Mouse (Mus musculus): ENCODE measurements at regions not wholly inside any gene's neighbourhood (a gene's known extent, or its start where the extent isn't known, plus 50 kb on each side); places are given as distances from the start of the nearest gene placed in this dataset.

DNA sequence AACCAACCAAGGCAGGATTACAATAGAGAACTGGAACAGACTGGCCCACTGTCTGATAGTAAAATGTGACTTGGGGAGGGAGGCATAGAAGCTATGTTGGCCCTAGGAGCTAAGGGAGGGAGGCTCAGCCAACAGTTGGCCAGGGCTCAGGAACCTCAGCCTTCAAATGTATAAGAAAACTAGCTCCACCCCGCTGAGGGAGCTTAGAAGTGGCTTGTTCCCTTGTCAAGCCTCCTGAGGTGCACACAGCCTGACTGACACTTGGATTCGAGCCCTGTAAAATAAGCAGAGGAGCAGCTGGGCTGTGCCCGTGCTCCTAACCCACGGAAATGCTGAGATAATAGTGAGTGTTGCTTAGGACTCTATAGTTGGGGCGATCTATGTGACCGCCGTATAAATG is 144.7 kb downstream of the Fam43a start:
- Histone ChIP-seq H3K9ac (ENCODE audit: low read length) (no peak overlapping the region), H3K27me3 (ENCODE audit: control insufficient read depth, insufficient read depth, low read length) (no peaks in the 10 kb centered on the region), H3K4me1 (replicated peaks; ENCODE audit: control insufficient read depth, insufficient read depth, low read length) (0 out of 2 replicates have a peak, but pooled peaks cover 2% of the 10 kb centered on the region), H3K27ac (ENCODE audit: low read depth, low read length) (no peak overlapping the region), H3K4me2 (ENCODE audit: low read depth, low read length, severe bottlenecking) (no peak overlapping the region), H3K9me3 (ENCODE audit: control insufficient read depth, low read length) (no peaks in the 10 kb centered on the region), H3K4me3 (ENCODE audit: low read depth, low read length) (no peak overlapping the region), H3K36me3 (ENCODE audit: control insufficient read depth, insufficient read depth, low read length) (no peaks in the 10 kb centered on the region)
- 59% methylated on average over 7 of the region's 7 CpGs for WGBS
- DNase-seq (ENCODE audit: low spot score) (no peak), ATAC-seq (replicated peaks; ENCODE audit: low FRiP score) (no peak)

GRCm38 (mm10) chr16:30745598-30746181 is 146.2 kb downstream of the Fam43a start:
- H3K9ac ChIP-seq (ENCODE audit: low read length) = no peak overlapping the region
- H3K27ac ChIP-seq (ENCODE audit: low read depth, low read length) = no peak overlapping the region
- H3K27me3 ChIP-seq (ENCODE audit: control insufficient read depth, insufficient read depth, low read length) = no peaks in the 10 kb centered on the region
- WGBS = 44% methylated on average over 11 of the region's 11 CpGs
- DNase-seq (ENCODE audit: low spot score) = no peak
- H3K9me3 ChIP-seq (ENCODE audit: control insufficient read depth, low read length) = no peaks in the 10 kb centered on the region
- H3K36me3 ChIP-seq (ENCODE audit: control insufficient read depth, insufficient read depth, low read length) = no peaks in the 10 kb centered on the region
- H3K4me2 ChIP-seq (ENCODE audit: low read depth, low read length, severe bottlenecking) = no peak overlapping the region
- H3K4me3 ChIP-seq (ENCODE audit: low read depth, low read length) = no peak overlapping the region
- ATAC-seq (replicated peaks; ENCODE audit: low FRiP score) = no peak
- 0 out of 2 replicates have a peak, but pooled peaks cover 2% of the 10 kb centered on the region for H3K4me1 ChIP-seq (replicated peaks; ENCODE audit: control insufficient read depth, insufficient read depth, low read length)

GRCm38 (mm10) chr16:30746211-30746610 is 146.7 kb downstream of the Fam43a start:
- Histone ChIP-seq H3K36me3 (ENCODE audit: control insufficient read depth, insufficient read depth, low read length) (no peaks in the 10 kb centered on the region), H3K9me3 (ENCODE audit: control insufficient read depth, low read length) (no peaks in the 10 kb centered on the region), H3K27me3 (ENCODE audit: control insufficient read depth, insufficient read depth, low read length) (no peaks in the 10 kb centered on the region), H3K27ac (ENCODE audit: low read depth, low read length) (no peak overlapping the region), H3K4me2 (ENCODE audit: low read depth, low read length, severe bottlenecking) (no peak overlapping the region), H3K9ac (ENCODE audit: low read length) (no peak overlapping the region), H3K4me3 (ENCODE audit: low read depth, low read length) (no peak overlapping the region), H3K4me1 (replicated peaks; ENCODE audit: control insufficient read depth, insufficient read depth, low read length) (0 out of 2 replicates have a peak, but pooled peaks cover 2% of the 10 kb centered on the region)
- 74% methylated on average over 8 of the region's 8 CpGs for WGBS
- ATAC-seq (replicated peaks; ENCODE audit: low FRiP score) = no peak
- no peak for DNase-seq (ENCODE audit: low spot score)

DNA sequence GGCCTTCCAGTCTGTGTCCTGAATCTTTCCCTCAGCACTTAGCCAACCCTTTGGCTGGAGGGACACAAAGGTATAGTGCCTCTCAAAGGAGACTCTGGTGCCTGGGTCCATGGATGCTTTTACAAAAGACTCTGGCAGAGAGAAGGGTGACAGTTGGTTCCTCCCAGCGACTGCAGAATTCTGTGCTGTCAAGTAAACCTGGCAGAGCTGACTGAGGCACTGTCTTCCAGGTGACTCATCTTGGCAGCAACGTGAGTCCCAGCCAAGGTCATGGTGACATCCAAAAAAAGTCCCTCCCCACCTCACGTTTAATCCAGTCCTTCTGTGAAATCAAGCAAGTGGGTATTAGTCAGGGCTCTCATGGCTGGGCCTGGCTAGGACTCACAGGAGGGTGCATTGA is 150.3 kb downstream of the Fam43a start:
- Histone ChIP-seq H3K4me2 (ENCODE audit: low read depth, low read length, severe bottlenecking) (no peak overlapping the region), H3K4me1 (replicated peaks; ENCODE audit: control insufficient read depth, insufficient read depth, low read length) (peaks cover 2% of the 10 kb centered on the region; the same call in 1 of the 2 replicates), H3K27ac (ENCODE audit: low read depth, low read length) (no peak overlapping the region), H3K4me3 (ENCODE audit: low read depth, low read length) (no peak overlapping the region), H3K9ac (ENCODE audit: low read length) (no peak overlapping the region), H3K9me3 (ENCODE audit: control insufficient read depth, low read length) (no peaks in the 10 kb centered on the region), H3K36me3 (ENCODE audit: control insufficient read depth, insufficient read depth, low read length) (no peaks in the 10 kb centered on the region), H3K27me3 (ENCODE audit: control insufficient read depth, insufficient read depth, low read length) (no peaks in the 10 kb centered on the region)
- DNase-seq (ENCODE audit: low spot score) = no peak
- ATAC-seq (replicated peaks; ENCODE audit: low FRiP score) = no peak
- 75% methylated on average over 3 of the region's 3 CpGs for WGBS

- Histone ChIP-seq H3K4me3 (ENCODE audit: low read depth, low read length) (no peak overlapping the region), H3K36me3 (ENCODE audit: control insufficient read depth, insufficient read depth, low read length) (no peaks in the 10 kb centered on the region), H3K4me1 (replicated peaks; ENCODE audit: control insufficient read depth, insufficient read depth, low read length) (no peaks in the 10 kb centered on the region; the same call in 1 of the 2 replicates), H3K27me3 (ENCODE audit: control insufficient read depth, insufficient read depth, low read length) (no peaks in the 10 kb centered on the region), H3K27ac (ENCODE audit: low read depth, low read length) (no peak overlapping the region), H3K4me2 (ENCODE audit: low read depth, low read length, severe bottlenecking) (no peak overlapping the region), H3K9me3 (ENCODE audit: control insufficient read depth, low read length) (no peaks in the 10 kb centered on the region), H3K9ac (ENCODE audit: low read length) (no peak overlapping the region)
- DNase-seq (ENCODE audit: low spot score) (no peak), ATAC-seq (replicated peaks; ENCODE audit: low FRiP score) (no peak)
- WGBS = 100% methylated on average over 2 of the region's 2 CpGs
Observed at GRCm38 (mm10) chr16:30755771-30756170, 156.2 kb downstream of the Fam43a start.

DNA sequence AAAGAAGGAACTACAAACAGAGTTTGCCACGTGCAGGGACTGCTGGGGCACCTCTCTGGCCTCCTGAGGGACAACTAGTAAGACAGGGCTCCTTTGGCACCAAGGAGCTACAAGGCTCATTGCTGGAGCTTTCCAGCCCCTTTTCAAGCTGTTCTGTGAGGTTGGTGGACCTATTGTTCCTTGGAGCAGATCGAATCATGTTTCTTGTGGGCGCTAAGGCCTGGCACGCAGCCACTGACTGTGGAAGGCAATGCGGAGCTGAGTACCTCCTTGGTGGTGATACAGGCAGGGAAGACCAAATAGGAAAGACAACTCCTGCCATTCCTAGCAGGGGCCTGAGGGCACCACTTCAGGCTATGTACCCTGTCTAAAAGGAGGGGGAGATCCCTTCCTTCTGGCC is 157.2 kb downstream of the Fam43a start:
- no peak overlapping the region for H3K4me2 ChIP-seq (ENCODE audit: low read depth, low read length, severe bottlenecking)
- no peaks in the 10 kb centered on the region for H3K27me3 ChIP-seq (ENCODE audit: control insufficient read depth, insufficient read depth, low read length)
- no peaks in the 10 kb centered on the region for H3K9me3 ChIP-seq (ENCODE audit: control insufficient read depth, low read length)
- H3K9ac ChIP-seq (ENCODE audit: low read length) = no peak overlapping the region
- H3K36me3 ChIP-seq (ENCODE audit: control insufficient read depth, insufficient read depth, low read length) = no peaks in the 10 kb centered on the region
- no peak overlapping the region for H3K4me3 ChIP-seq (ENCODE audit: low read depth, low read length)
- no peak overlapping the region for H3K27ac ChIP-seq (ENCODE audit: low read depth, low read length)
- ATAC-seq (replicated peaks; ENCODE audit: low FRiP score) = no peak
- H3K4me1 ChIP-seq (replicated peaks; ENCODE audit: control insufficient read depth, insufficient read depth, low read length) = no peaks in the 10 kb centered on the region; the same call in 1 of the 2 replicates
- WGBS = 88% methylated on average over 5 of the region's 5 CpGs
- no peak for DNase-seq (ENCODE audit: low spot score)

DNA sequence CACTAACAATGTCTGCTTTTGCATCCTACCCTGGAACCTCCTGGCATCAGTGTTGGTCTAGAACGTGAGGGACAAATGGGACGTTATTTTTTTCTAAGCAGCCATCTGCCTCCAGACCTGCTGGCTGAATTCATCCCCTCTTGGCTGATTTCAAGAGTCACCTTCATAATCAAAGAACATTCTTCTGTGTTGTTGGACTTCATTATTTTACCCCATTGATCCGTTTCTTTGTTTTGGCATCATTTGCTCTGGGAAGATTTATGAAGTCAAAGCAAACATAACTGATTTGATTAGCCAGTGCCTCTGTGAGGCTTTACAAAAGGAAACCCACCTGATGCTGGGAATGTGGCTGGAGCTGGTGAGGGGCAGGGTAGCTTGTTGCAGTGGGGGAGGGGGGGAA is 158.0 kb downstream of the Fam43a start:
- Histone ChIP-seq H3K4me3 (ENCODE audit: low read depth, low read length) (no peak overlapping the region), H3K4me1 (replicated peaks; ENCODE audit: control insufficient read depth, insufficient read depth, low read length) (no peaks in the 10 kb centered on the region; the same call in 1 of the 2 replicates), H3K9ac (ENCODE audit: low read length) (no peak overlapping the region), H3K36me3 (ENCODE audit: control insufficient read depth, insufficient read depth, low read length) (no peaks in the 10 kb centered on the region), H3K9me3 (ENCODE audit: control insufficient read depth, low read length) (no peaks in the 10 kb centered on the region), H3K27ac (ENCODE audit: low read depth, low read length) (no peak overlapping the region), H3K27me3 (ENCODE audit: control insufficient read depth, insufficient read depth, low read length) (no peaks in the 10 kb centered on the region), H3K4me2 (ENCODE audit: low read depth, low read length, severe bottlenecking) (no peak overlapping the region)
- WGBS = 87% methylated on average over 3 of the region's 3 CpGs
- no peak for ATAC-seq (replicated peaks; ENCODE audit: low FRiP score)
- DNase-seq (ENCODE audit: low spot score) = peak; percentile 38

DNA sequence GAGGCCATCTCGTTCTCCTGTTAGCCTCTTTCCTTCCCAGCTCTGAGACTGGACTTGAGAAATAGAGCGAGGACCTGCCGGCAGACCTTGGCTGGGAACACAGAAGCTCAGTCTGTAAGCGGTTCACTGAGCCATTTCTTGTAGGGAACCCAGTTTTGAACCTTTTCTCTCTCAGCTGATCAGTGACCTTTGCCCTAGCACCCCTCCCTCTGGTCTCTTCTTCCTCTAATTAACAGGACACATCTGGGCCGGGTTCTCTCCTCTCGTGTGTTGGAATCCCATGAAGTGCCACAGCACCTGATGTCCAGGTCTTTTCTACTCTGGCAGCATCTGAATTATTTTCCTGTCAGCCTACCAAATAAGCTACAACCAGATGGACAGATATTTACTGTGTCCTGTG is 158.5 kb downstream of the Fam43a start:
- Histone ChIP-seq H3K36me3 (ENCODE audit: control insufficient read depth, insufficient read depth, low read length) (no peaks in the 10 kb centered on the region), H3K4me3 (ENCODE audit: low read depth, low read length) (no peak overlapping the region), H3K4me1 (replicated peaks; ENCODE audit: control insufficient read depth, insufficient read depth, low read length) (no peaks in the 10 kb centered on the region; the same call in 1 of the 2 replicates), H3K9ac (ENCODE audit: low read length) (no peak overlapping the region), H3K27me3 (ENCODE audit: control insufficient read depth, insufficient read depth, low read length) (no peaks in the 10 kb centered on the region), H3K4me2 (ENCODE audit: low read depth, low read length, severe bottlenecking) (no peak overlapping the region), H3K27ac (ENCODE audit: low read depth, low read length) (no peak overlapping the region), H3K9me3 (ENCODE audit: control insufficient read depth, low read length) (no peaks in the 10 kb centered on the region)
- DNase-seq (ENCODE audit: low spot score) = peak; percentile 30
- ATAC-seq (replicated peaks; ENCODE audit: low FRiP score) = no peak
- 84% methylated on average over 6 of the region's 6 CpGs for WGBS

GRCm38 (mm10) chr16:30759503-30759902 is 160.0 kb downstream of the Fam43a start:
- H3K9ac ChIP-seq (ENCODE audit: low read length) = no peak overlapping the region
- no peak overlapping the region for H3K27ac ChIP-seq (ENCODE audit: low read depth, low read length)
- no peak for ATAC-seq (replicated peaks; ENCODE audit: low FRiP score)
- H3K27me3 ChIP-seq (ENCODE audit: control insufficient read depth, insufficient read depth, low read length) = no peaks in the 10 kb centered on the region
- H3K4me2 ChIP-seq (ENCODE audit: low read depth, low read length, severe bottlenecking) = no peak overlapping the region
- no peaks in the 10 kb centered on the region for H3K4me1 ChIP-seq (replicated peaks; ENCODE audit: control insufficient read depth, insufficient read depth, low read length)
- H3K4me3 ChIP-seq (ENCODE audit: low read depth, low read length) = no peak overlapping the region
- H3K36me3 ChIP-seq (ENCODE audit: control insufficient read depth, insufficient read depth, low read length) = no peaks in the 10 kb centered on the region
- no peak for DNase-seq (ENCODE audit: low spot score)
- 81% methylated on average over 8 of the region's 8 CpGs for WGBS
- H3K9me3 ChIP-seq (ENCODE audit: control insufficient read depth, low read length) = no peaks in the 10 kb centered on the region
